Mouse (Mus musculus) brain, embryonic 14.5 days (tissue): Measurements from ENCODE around the gene Scn8a.

Source experiments
- CTCF ChIP-seq: fragments of 200-500 bp; IDR thresholded peaks from 2 replicates; pipeline ENCODE4 v1.5.1; 2012; ENCODE audit warnings: inconsistent platforms, mild to moderate bottlenecking, moderate library complexity, borderline replicate concordance; ENCODE audit not compliant: insufficient read depth, insufficient read length; ENCODE audit errors: extremely low read depth
- POLR2A ChIP-seq: fragments of 200-500 bp; IDR thresholded peaks from 2 replicates; pipeline ENCODE4 v1.6.1; 2012; ENCODE audit warnings: mild to moderate bottlenecking, inconsistent platforms, borderline replicate concordance; ENCODE audit not compliant: poor library complexity, insufficient read depth, insufficient read length, severe bottlenecking; ENCODE audit errors: extremely low read depth

DNA sequence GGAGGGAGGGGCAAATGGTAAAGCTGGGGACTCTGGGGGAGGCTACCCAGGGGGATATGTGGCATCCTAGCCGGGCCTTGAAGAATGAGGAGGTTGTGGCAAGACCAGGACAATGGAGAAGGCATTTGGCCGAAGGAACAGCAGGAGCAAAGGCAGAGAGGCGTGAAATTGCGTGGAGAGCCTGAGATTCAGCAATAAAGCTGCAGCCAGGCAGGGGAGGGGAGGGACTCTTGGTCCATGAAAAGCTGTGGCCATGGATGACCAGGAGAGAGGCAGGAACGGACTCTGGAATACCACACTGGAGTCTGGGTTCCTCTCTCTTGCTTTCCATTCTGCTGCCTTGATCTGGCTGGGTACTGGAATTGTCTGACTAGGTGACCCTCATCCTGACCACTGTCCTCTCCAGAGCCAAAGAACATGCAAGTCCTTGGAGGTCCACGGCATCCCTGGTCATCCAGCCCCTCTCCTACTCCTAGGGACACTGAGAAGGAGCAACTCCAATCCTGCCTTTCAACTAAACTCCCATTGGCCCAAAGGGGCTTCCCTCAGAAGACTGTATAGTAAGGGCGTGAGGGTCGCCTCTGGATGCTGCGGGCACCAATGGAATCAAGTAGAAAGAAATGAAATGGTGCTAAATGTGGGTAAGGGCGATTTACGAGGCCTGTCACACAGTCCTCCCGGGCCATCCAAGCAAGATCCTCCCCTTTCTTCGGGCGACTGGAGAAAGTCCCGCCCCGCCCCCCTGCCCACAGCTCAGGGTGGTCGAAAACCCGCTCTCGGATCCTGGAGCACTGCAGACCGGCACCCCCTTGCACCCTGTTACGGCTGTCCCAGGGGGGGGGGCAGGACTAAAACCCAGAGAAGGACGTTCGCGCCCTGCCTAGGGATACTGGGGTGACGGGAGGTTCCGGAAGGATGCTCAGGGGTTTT, 206.7 kb downstream of the Scn8a start:
- TF ChIP-seq POLR2A (no peak), CTCF (no peak)
